Mouse (Mus musculus) kidney, adult 2 months (tissue): ENCODE measurements at regions not wholly inside any gene's neighbourhood (a gene's known extent, or its start where the extent isn't known, plus 50 kb on each side); places are given as distances from the start of the nearest gene placed in this dataset.
A peak's percentile ranks its signal among the peaks of the same experiment; 100 is the strongest.

Source experiments
- DNase-seq: peaks from one replicate; pipeline ENCODE4 v3.0.0; 2021
- H3K27ac ChIP-seq: fragments of 200-500 bp; 2 replicates; pipeline ENCODE4 v1.5.1; 2012; ENCODE audit warnings: low read depth, low read length, control low read depth, inconsistent platforms; ENCODE audit not compliant: insufficient read depth
- H3K27me3 ChIP-seq: fragments of 200-500 bp; replicated peaks from 2 replicates; pipeline ENCODE4 v1.6.1; 2012; ENCODE audit warnings: mild to moderate bottlenecking, moderate library complexity, low read length, inconsistent platforms; ENCODE audit not compliant: control insufficient read depth, insufficient read depth
- H3K36me3 ChIP-seq: fragments of 200-500 bp; 2 replicates; pipeline ENCODE4 v1.6.1; 2012; ENCODE audit warnings: mild to moderate bottlenecking, moderate library complexity, low read length, inconsistent platforms; ENCODE audit not compliant: control insufficient read depth, insufficient read depth
- H3K4me1 ChIP-seq: fragments of 200-500 bp; 2 replicates; pipeline ENCODE4 v1.6.1; 2011; ENCODE audit warnings: low read length; ENCODE audit not compliant: control insufficient read depth, insufficient read depth
- H3K4me3 ChIP-seq: fragments of 200-500 bp; 2 replicates; pipeline ENCODE4 v1.5.1; 2011; ENCODE audit warnings: mild to moderate bottlenecking, low read depth, low read length, control low read depth; ENCODE audit not compliant: insufficient read depth
- CTCF ChIP-seq: fragments of 200-500 bp; conservative IDR thresholded peaks from 2 replicates; pipeline ENCODE4 v1.5.1; 2011; ENCODE audit warnings: low read depth, mild to moderate bottlenecking, control low read depth, low read length, moderate library complexity, mixed read lengths; ENCODE audit not compliant: insufficient read depth, insufficient read length
- POLR2A ChIP-seq: fragments of 200-500 bp; IDR thresholded peaks from one replicate; pipeline ENCODE4 v1.6.1; 2011; ENCODE audit warnings: low read depth, low read length, control low read depth
- WGBS: fragments of 180-500 bp; shearing (Covaris S2); methylation state at CpG from one replicate; pipeline ENCODE4 v1.1.7; 2018; 5-methylcytosine and 5-hydroxymethylcytosine counted together

- no peak overlapping the region for H3K4me3 ChIP-seq
- TF ChIP-seq CTCF (no peak), POLR2A (no peak)
- WGBS = 81% methylated on average over 3 of the region's 3 CpGs
These were observed 469.8 kb upstream of the Pappa start for GRCm38 (mm10) chr4:64654157-64654556.

GRCm38 (mm10) chr4:64655534-64655933 lies 468.4 kb upstream of the Pappa start:
- no peaks in the 10 kb centered on the region for H3K27me3 ChIP-seq
- peak overlapping the region; percentile 78 for H3K27ac ChIP-seq
- peaks cover 3% of the 10 kb centered on the region; the same call in 1 of the 2 replicates for H3K4me1 ChIP-seq
- TF ChIP-seq POLR2A = no peak
- TF ChIP-seq CTCF = no peak
- H3K4me3 ChIP-seq = no peak overlapping the region
- peak; percentile 71 for DNase-seq
- no peaks in the 10 kb centered on the region for H3K36me3 ChIP-seq

More at GRCm38 (mm10) chr4:64654157-64654556, 469.8 kb upstream of the Pappa start:
- no peak overlapping the region for H3K27ac ChIP-seq
- peaks cover 3% of the 10 kb centered on the region; the same call in 1 of the 2 replicates for H3K4me1 ChIP-seq
- H3K36me3 ChIP-seq = no peaks in the 10 kb centered on the region
- no peaks in the 10 kb centered on the region for H3K27me3 ChIP-seq
- no peak for DNase-seq

- no peak overlapping the region for H3K4me3 ChIP-seq
- no peaks in the 10 kb centered on the region for H3K36me3 ChIP-seq
- H3K27ac ChIP-seq = no peak overlapping the region
- TF ChIP-seq CTCF (no peak), POLR2A (no peak)
- DNase-seq = no peak
- 91% methylated on average over 2 of the region's 2 CpGs for WGBS
- no peaks in the 10 kb centered on the region for H3K27me3 ChIP-seq
- H3K4me1 ChIP-seq = no peaks in the 10 kb centered on the region
These were observed 460.3 kb upstream of the Pappa start for GRCm38 (mm10) chr4:64663722-64664121.

- Histone ChIP-seq H3K27me3 (no peaks in the 10 kb centered on the region), H3K4me1 (no peaks in the 10 kb centered on the region), H3K4me3 (no peak overlapping the region), H3K27ac (no peak overlapping the region), H3K36me3 (no peaks in the 10 kb centered on the region)
- no peak for DNase-seq
- TF ChIP-seq POLR2A = no peak
- TF ChIP-seq CTCF = no peak
- WGBS = 68% methylated on average over 3 of the region's 3 CpGs
These were observed 456.0 kb upstream of the Pappa start for GRCm38 (mm10) chr4:64667998-64668397.

DNA sequence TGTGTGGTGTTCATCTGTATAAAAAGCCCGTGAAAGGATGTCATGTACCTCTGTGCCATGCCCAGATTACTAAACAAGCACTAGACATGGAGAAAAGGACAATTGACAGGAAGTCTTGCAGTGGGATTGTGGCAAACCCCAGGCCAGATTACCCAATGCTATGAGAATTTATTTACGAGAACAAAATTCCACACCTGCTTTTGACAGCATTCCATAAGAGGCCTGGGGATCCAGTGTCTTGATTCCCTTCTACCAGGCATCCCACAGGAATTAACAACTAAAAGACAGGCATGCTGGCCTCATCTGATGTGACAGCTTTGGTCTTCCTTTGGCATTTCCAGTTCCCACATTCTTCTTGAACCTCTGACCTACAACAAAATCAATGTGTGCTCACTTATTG lies 454.3 kb upstream of the Pappa start:
- no peak for DNase-seq
- no peak for TF ChIP-seq POLR2A
- no peak for TF ChIP-seq CTCF

DNA sequence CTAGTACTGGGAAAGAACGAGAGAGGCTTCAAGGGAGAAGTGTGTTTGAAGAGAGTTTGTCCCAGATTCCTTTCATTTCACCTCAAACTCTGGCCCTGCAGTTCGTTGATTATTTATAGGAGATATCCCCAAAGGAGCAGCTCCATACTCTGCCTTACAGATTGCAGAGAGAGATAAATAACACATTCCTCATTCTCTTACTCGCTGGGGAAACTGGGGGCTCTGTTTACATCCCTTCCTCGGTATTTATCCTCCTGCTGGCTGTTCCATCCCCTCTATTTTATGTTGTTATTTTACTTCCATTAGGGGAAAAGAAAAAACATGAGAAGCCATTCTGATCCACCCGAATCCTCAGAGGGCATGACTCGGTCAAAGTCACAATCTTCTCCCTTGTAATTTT lies 447.5 kb upstream of the Pappa start:
- 25% methylated on average over 6 of the region's 6 CpGs for WGBS
- no peak overlapping the region for H3K27ac ChIP-seq
- H3K4me1 ChIP-seq = no peaks in the 10 kb centered on the region
- no peak for TF ChIP-seq POLR2A
- TF ChIP-seq CTCF = no peak
- no peaks in the 10 kb centered on the region for H3K27me3 ChIP-seq
- no peaks in the 10 kb centered on the region for H3K36me3 ChIP-seq
- no peak for DNase-seq
- H3K4me3 ChIP-seq = no peak overlapping the region

More for the DNA sequence above, 454.3 kb upstream of the Pappa start:
- Histone ChIP-seq H3K27ac (no peak overlapping the region), H3K36me3 (no peaks in the 10 kb centered on the region), H3K27me3 (no peaks in the 10 kb centered on the region), H3K4me1 (no peaks in the 10 kb centered on the region), H3K4me3 (no peak overlapping the region)
- WGBS = 76% methylated on average over 2 of the region's 2 CpGs

DNA sequence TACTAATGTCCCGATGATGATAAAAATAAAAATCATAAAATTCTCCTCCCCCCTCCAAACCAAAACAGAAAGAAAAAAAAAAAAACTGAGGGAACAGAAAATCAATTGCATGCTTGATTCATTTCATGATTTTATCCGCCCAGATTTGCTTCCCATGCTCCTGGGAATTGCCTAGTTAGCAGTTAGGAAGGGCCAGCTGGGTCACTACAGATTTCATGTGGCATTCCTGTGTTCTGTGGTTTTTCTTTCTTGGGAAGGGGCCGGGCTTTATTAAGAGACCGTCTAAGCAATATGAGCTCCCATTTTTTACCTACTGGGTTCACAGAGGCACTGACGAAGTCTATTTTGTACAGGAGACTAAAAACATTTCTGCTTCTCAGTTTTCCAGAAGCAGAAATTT lies 447.1 kb upstream of the Pappa start:
- Histone ChIP-seq H3K4me3 (no peak overlapping the region), H3K4me1 (no peaks in the 10 kb centered on the region), H3K27me3 (no peaks in the 10 kb centered on the region), H3K36me3 (no peaks in the 10 kb centered on the region), H3K27ac (no peak overlapping the region)
- TF ChIP-seq POLR2A = no peak
- no peak for TF ChIP-seq CTCF
- no peak for DNase-seq
- WGBS = 43% methylated on average over 5 of the region's 5 CpGs

DNA sequence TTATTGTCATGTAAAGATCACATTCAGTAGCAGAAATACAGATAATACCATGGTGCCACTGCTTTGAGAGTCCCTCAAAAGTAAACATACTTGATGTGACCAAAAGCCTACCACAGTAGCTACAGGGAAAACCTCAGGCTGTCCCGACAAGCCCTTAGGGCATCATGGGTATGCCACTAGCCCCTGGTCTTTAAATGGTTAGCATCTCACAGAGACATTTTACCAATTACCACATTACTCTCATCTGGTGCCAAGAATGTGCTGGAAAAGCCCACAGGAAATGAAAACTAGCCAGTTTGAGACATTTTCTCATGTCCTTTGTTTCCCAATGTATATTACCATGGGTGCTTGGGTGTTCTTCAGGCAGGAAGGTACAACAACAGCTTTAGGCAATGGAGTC lies 439.3 kb upstream of the Pappa start:
- TF ChIP-seq CTCF (no peak), POLR2A (no peak)
- Histone ChIP-seq H3K4me1 (no peaks in the 10 kb centered on the region), H3K27ac (no peak overlapping the region), H3K4me3 (no peak overlapping the region), H3K27me3 (no peaks in the 10 kb centered on the region), H3K36me3 (no peaks in the 10 kb centered on the region)
- no peak for DNase-seq
- WGBS = 90% methylated on average over 1 of the region's 1 CpGs
